Mouse (Mus musculus) adrenal gland, postnatal 25 days (tissue): Measurements from ENCODE around the gene S100a9. TPM values are rescaled to one million over a fixed set of nuclear protein-coding genes. Genes with fewer than 3 reads are reported as not detected.

Source experiments
- total RNA-seq: library from RNA; stranded (reverse); gene quantifications from 2 replicates; pipeline ENCODE4 v1.2.3, GENCODE M21; 2021

S100a9 gene
- total RNA-seq, 1 experiment from 2014 or later = 0.91 TPM

Other genes with a start within 250 kb of the S100a9 start
- gene Npr1, start 229.9 kb downstream of the S100a9 start, total RNA-seq = 224 and 269 TPM in 2 replicates
- gene Ilf2, start 219.6 kb downstream of the S100a9 start, total RNA-seq = 65.6 and 65.7 TPM in 2 replicates
- gene Snapin, start 204.7 kb downstream of the S100a9 start, total RNA-seq = 67.2 and 74.0 TPM in 2 replicates
- 115 and 124 TPM in 2 replicates for gene Chtop, start 186.2 kb downstream of the S100a9 start, total RNA-seq
- gene S100a1, start 181.3 kb downstream of the S100a9 start, total RNA-seq = 108 and 131 TPM in 2 replicates
- gene S100a13, start 181.3 kb downstream of the S100a9 start, total RNA-seq = 28.8 and 41.1 TPM in 2 replicates
- 0.52 and 0.95 TPM in 2 replicates for gene S100a14, start 168.9 kb downstream of the S100a9 start, total RNA-seq
- 48.4 and 52.1 TPM in 2 replicates for gene S100a16, start 158.5 kb downstream of the S100a9 start, total RNA-seq
- not detected in 2 replicates for gene S100a3, start 135.1 kb downstream of the S100a9 start, total RNA-seq
- not detected in 2 replicates for gene S100a2, start 105.5 kb downstream of the S100a9 start, total RNA-seq
- not detected in 2 replicates for gene Gm42674, start 93.8 kb downstream of the S100a9 start, total RNA-seq
- gene S100a4, start 92.0 kb downstream of the S100a9 start, total RNA-seq = 7.3 and 11.2 TPM in 2 replicates
- gene S100a5, start 87.2 kb downstream of the S100a9 start, total RNA-seq = not detected in 2 replicates
- gene S100a6, start 82.8 kb downstream of the S100a9 start, total RNA-seq = 14.2 and 31.3 TPM in 2 replicates
- gene S100a7a, start 41.7 kb downstream of the S100a9 start, total RNA-seq = 0.33 TPM in 1 of 2 replicates, not detected in the other
- 0.76 TPM in 1 of 2 replicates, not detected in the other for gene S100a8, start 26.7 kb downstream of the S100a9 start, total RNA-seq
- not detected in 2 replicates for gene Pglyrp4, start 31.2 kb upstream of the S100a9 start, total RNA-seq
- not detected in 2 replicates for gene Gm5849, start 82.2 kb upstream of the S100a9 start, total RNA-seq